Mouse (Mus musculus) layer of hippocampus, postnatal 14 days (tissue): ENCODE measurements around the gene Ms4a12. TPM values are rescaled to one million over a fixed set of nuclear protein-coding genes. Genes with fewer than 3 reads are reported as not detected.

ENCODE experiments used
- total RNA-seq, 2 experiments: library from RNA; stranded (reverse); gene quantifications; 2 replicates each; pipeline ENCODE4 v1.2.3; 2021

The Ms4a12 gene
- total RNA-seq, 2 experiments from 2014 or later = not detected

Other genes with a start within 250 kb of the Ms4a12 start
- not detected for gene Ms4a15, start 239.2 kb downstream of the Ms4a12 start, total RNA-seq
- gene Ms4a18, start 214.4 kb downstream of the Ms4a12 start, total RNA-seq = not detected
- gene Ms4a8a, start 151.3 kb downstream of the Ms4a12 start, total RNA-seq = not detected
- not detected for gene 1700017D01Rik, start 101.6 kb downstream of the Ms4a12 start, total RNA-seq
- not detected for gene 1700025F22Rik, start 67.1 kb downstream of the Ms4a12 start, total RNA-seq
- gene Ms4a13, start 35.7 kb downstream of the Ms4a12 start, total RNA-seq = not detected
- not detected for gene Ms4a1, start 33.8 kb upstream of the Ms4a12 start, total RNA-seq
- gene Ms4a5, start 51.4 kb upstream of the Ms4a12 start, total RNA-seq = not detected
- gene Ms4a14, start 82.0 kb upstream of the Ms4a12 start, total RNA-seq = not detected
- gene Ms4a7, start 103.7 kb upstream of the Ms4a12 start, total RNA-seq = under 1 TPM; 0.28 to 0.69 TPM
- 1 to 10 TPM in 1 of 2 experiments, under 1 TPM in 1; 0.64 to 1.6 TPM for gene Ms4a4a, start 143.1 kb upstream of the Ms4a12 start, total RNA-seq
- not detected for gene Ms4a4c, start 172.3 kb upstream of the Ms4a12 start, total RNA-seq
- not detected for gene Ms4a4b, start 211.1 kb upstream of the Ms4a12 start, total RNA-seq
- gene Ms4a6c, start 236.9 kb upstream of the Ms4a12 start, total RNA-seq = 1 to 10 TPM; 1.9 to 2.0 TPM